Mouse (Mus musculus): ENCODE measurements at regions not wholly inside any gene's neighbourhood (a gene's known extent, or its start where the extent isn't known, plus 50 kb on each side); places are given as distances from the start of the nearest gene placed in this dataset.
"Not testable (repeated sequence)": the region's sequence is repeated elsewhere in the genome, so short reads cannot be mapped to it uniquely, and the experiment has no call there.

- H3K9ac ChIP-seq (ENCODE audit: low read depth, low read length), result no peak overlapping the region
- ATAC-seq, result no peak
- WGBS, result 34% methylated on average over 2 of the region's 2 CpGs
Measured at GRCm38 (mm10) chr3:78575667-78576464, 710.5 kb downstream of the Rapgef2 start.

GRCm38 (mm10) chr3:78574807-78575206 lies 711.5 kb downstream of the Rapgef2 start:
- H3K4me3 ChIP-seq (ENCODE audit: low read depth, low read length), result no peak overlapping the region
- ATAC-seq, result no peak
- no peaks in the 10 kb centered on the region for H3K36me3 ChIP-seq (ENCODE audit: control insufficient read depth, insufficient read depth, low read length)
- H3K27me3 ChIP-seq (ENCODE audit: control insufficient read depth, insufficient read depth, low read depth, low read length), result no peaks in the 10 kb centered on the region
- H3K4me1 ChIP-seq (ENCODE audit: control insufficient read depth, insufficient read depth, low read length), result no peaks in the 10 kb centered on the region
- WGBS, result 58% methylated on average over 3 of the region's 3 CpGs
- no peak overlapping the region for H3K9ac ChIP-seq (ENCODE audit: low read depth, low read length)
- H3K4me2 ChIP-seq (ENCODE audit: low read length), result no peak overlapping the region
- H3K9me3 ChIP-seq (replicated peaks; ENCODE audit: control insufficient read depth, low read length, poor library complexity, severe bottlenecking), result no peaks in the 10 kb centered on the region
- H3K27ac ChIP-seq (ENCODE audit: low read length), result no peak overlapping the region

More at GRCm38 (mm10) chr3:78575667-78576464, 710.5 kb downstream of the Rapgef2 start:
- Histone ChIP-seq H3K27ac (ENCODE audit: low read length) (no peak overlapping the region), H3K9me3 (replicated peaks; ENCODE audit: control insufficient read depth, low read length, poor library complexity, severe bottlenecking) (no peaks in the 10 kb centered on the region), H3K36me3 (ENCODE audit: control insufficient read depth, insufficient read depth, low read length) (no peaks in the 10 kb centered on the region), H3K4me1 (ENCODE audit: control insufficient read depth, insufficient read depth, low read length) (no peaks in the 10 kb centered on the region), H3K4me3 (ENCODE audit: low read depth, low read length) (no peak overlapping the region), H3K4me2 (ENCODE audit: low read length) (no peak overlapping the region), H3K27me3 (ENCODE audit: control insufficient read depth, insufficient read depth, low read depth, low read length) (no peaks in the 10 kb centered on the region)

GRCm38 (mm10) chr3:78573299-78573698 lies 713.0 kb downstream of the Rapgef2 start:
- no peaks in the 10 kb centered on the region for H3K36me3 ChIP-seq (ENCODE audit: control insufficient read depth, insufficient read depth, low read length)
- H3K27me3 ChIP-seq (ENCODE audit: control insufficient read depth, insufficient read depth, low read depth, low read length), result no peaks in the 10 kb centered on the region
- H3K4me3 ChIP-seq (ENCODE audit: low read depth, low read length), result no peak overlapping the region
- H3K4me1 ChIP-seq (ENCODE audit: control insufficient read depth, insufficient read depth, low read length), result no peaks in the 10 kb centered on the region
- ATAC-seq, result no peak
- WGBS, result 89% methylated on average over 6 of the region's 6 CpGs
- H3K27ac ChIP-seq (ENCODE audit: low read length), result no peak overlapping the region
- no peaks in the 10 kb centered on the region for H3K9me3 ChIP-seq (replicated peaks; ENCODE audit: control insufficient read depth, low read length, poor library complexity, severe bottlenecking)
- H3K9ac ChIP-seq (ENCODE audit: low read depth, low read length), result no peak overlapping the region
- no peak overlapping the region for H3K4me2 ChIP-seq (ENCODE audit: low read length)

DNA sequence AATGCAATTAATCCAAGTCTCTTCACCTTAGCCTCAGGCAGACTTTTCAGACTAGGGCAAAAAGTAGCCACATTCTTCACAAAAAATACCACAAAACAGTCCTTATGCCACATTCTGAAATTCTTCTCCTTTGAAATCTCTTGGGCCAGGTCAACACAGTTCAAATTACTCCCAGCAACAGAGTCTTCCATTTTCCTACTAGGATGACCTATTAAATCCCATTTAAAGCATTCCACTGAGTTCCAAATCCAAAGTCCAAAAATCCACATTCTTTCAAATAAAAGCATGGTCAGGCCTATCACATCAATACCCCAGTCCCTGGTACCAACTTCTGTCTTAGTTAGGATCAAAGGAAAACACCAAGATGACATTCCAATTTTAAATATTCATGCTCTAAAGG lies 721.4 kb downstream of the Rapgef2 start:
- not testable (repeated sequence) for H3K9me3 ChIP-seq (replicated peaks; ENCODE audit: control insufficient read depth, low read length, poor library complexity, severe bottlenecking); H3K4me1 ChIP-seq (ENCODE audit: control insufficient read depth, insufficient read depth, low read length); H3K27ac ChIP-seq (ENCODE audit: low read length); H3K9ac ChIP-seq (ENCODE audit: low read depth, low read length); H3K4me2 ChIP-seq (ENCODE audit: low read length); H3K27me3 ChIP-seq (ENCODE audit: control insufficient read depth, insufficient read depth, low read depth, low read length); ATAC-seq; H3K4me3 ChIP-seq (ENCODE audit: low read depth, low read length); H3K36me3 ChIP-seq (ENCODE audit: control insufficient read depth, insufficient read depth, low read length)
